ENCODE assay signal across 12 mouse cellular contexts in the genomic region with DNA sequence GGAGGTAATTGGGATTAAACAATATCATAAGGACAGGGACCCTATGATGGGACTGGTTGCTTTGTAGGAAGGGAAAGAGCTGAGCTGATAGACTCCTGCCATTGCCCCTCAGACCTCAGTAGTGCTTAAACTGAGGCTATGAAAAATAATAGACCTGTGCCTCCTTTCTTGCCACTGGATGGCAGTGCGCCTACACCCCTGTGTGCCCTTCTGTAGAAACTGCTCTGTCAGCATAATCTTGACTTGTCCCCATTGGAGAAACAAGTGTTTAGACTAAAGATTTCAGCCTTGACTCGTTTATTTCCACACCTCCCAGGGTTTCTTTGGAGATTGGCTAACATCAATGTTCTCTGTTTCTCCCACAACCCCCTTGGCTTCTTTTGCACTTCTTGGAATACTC.
DNase-seq lines count a peak whose midpoint lies in the region; ATAC-seq and TF ChIP-seq lines count a peak whose summit lies in the region.
"Had no signal": no experiment of that assay in that cellular context is flagged by ENCODE, and none has a peak within 500 bp of the region (broad histone marks: within the 10 kb centered on the region; RNA-seq: fewer than 3 reads in every experiment).

No protein-coding gene starts in this region.

- no peak for DNase-seq in cerebellum, postnatal 36 days
- peak; percentile 39 for DNase-seq in hindbrain, embryonic 14.5 days (ENCODE audit: low spot score)
- no peak for DNase-seq in lung, postnatal 0 days (ENCODE audit: low spot score)
- no peak for DNase-seq in lung, adult 2 months
- peak; percentile 11 for DNase-seq in embryonic facial prominence, embryonic 10.5 days (ENCODE audit: low spot score)
- DNase-seq: right cerebral cortex, postnatal 25 days had no signal

- H3K36me3 ChIP-seq in hindbrain, embryonic 14.5 days (replicated peaks; ENCODE audit: control insufficient read depth, insufficient read depth): no peaks in the 10 kb centered on the region
- no peaks in the 10 kb centered on the region for H3K36me3 ChIP-seq in hindbrain, embryonic 16.5 days (ENCODE audit: control insufficient read depth, insufficient read depth, low read length)
- no peaks in the 10 kb centered on the region for H3K36me3 ChIP-seq in lung, postnatal 0 days (ENCODE audit: insufficient read depth, low read length)
- H3K36me3 ChIP-seq in embryonic facial prominence, embryonic 10.5 days (replicated peaks): no peaks in the 10 kb centered on the region
- H3K36me3 ChIP-seq: neural tube, embryonic 13.5 days had no signal

- TF ChIP-seq EP300 in lung, postnatal 0 days (IDR thresholded peaks at IDR 0.05): no peak

- H3K4me1 ChIP-seq in hindbrain, embryonic 14.5 days (replicated peaks; ENCODE audit: control insufficient read depth, insufficient read depth, low read length): no peaks in the 10 kb centered on the region
- no peaks in the 10 kb centered on the region for H3K4me1 ChIP-seq in hindbrain, embryonic 16.5 days (ENCODE audit: control insufficient read depth, insufficient read depth, low read depth, low read length)
- H3K4me1 ChIP-seq in lung, postnatal 0 days (ENCODE audit: insufficient read depth, low read depth, low read length): no peaks in the 10 kb centered on the region
- H3K4me1 ChIP-seq in lung, adult 2 months (ENCODE audit: control insufficient read depth, insufficient read depth, low read length): no peaks in the 10 kb centered on the region
- no peaks in the 10 kb centered on the region for H3K4me1 ChIP-seq in embryonic facial prominence, embryonic 10.5 days
- H3K4me1 ChIP-seq: megakaryocyte, embryonic 14.5 days; neural tube, embryonic 13.5 days had no signal

- H3K9ac ChIP-seq in hindbrain, embryonic 14.5 days: no peak overlapping the region
- H3K9ac ChIP-seq in hindbrain, embryonic 16.5 days (ENCODE audit: low read depth, low read length): no peak overlapping the region
- no peak overlapping the region for H3K9ac ChIP-seq in lung, postnatal 0 days (replicated peaks; ENCODE audit: low read depth)
- H3K9ac ChIP-seq: neural tube, embryonic 13.5 days had no signal

- TF ChIP-seq POLR2A in lung, adult 2 months (IDR thresholded peaks at IDR 0.05; ENCODE audit: borderline replicate concordance, extremely low read depth, low read depth, low read length): no peak

- no peaks in the 10 kb centered on the region for H3K27me3 ChIP-seq in hindbrain, embryonic 14.5 days (ENCODE audit: control insufficient read depth, insufficient read depth, low read length)
- no peaks in the 10 kb centered on the region for H3K27me3 ChIP-seq in hindbrain, embryonic 16.5 days (replicated peaks; ENCODE audit: control insufficient read depth, insufficient read depth, low read length)
- H3K27me3 ChIP-seq in lung, postnatal 0 days (replicated peaks; ENCODE audit: insufficient read depth, low read length): no peaks in the 10 kb centered on the region
- H3K27me3 ChIP-seq in embryonic facial prominence, embryonic 10.5 days (replicated peaks; ENCODE audit: low read depth, poor library complexity, severe bottlenecking): no peaks in the 10 kb centered on the region
- H3K27me3 ChIP-seq: megakaryocyte, embryonic 14.5 days; neural tube, embryonic 13.5 days had no signal

- TF ChIP-seq CTCF in lung, postnatal 0 days (IDR thresholded peaks at IDR 0.05): peak; percentile 40
- TF ChIP-seq CTCF in lung, adult 2 months (IDR thresholded peaks at IDR 0.05; ENCODE audit: insufficient read depth, low read length): no peak

- H3K27ac ChIP-seq in hindbrain, embryonic 14.5 days: no peak overlapping the region
- no peak overlapping the region for H3K27ac ChIP-seq in hindbrain, embryonic 16.5 days (ENCODE audit: low read depth, low read length)
- no peak overlapping the region for H3K27ac ChIP-seq in lung, postnatal 0 days (ENCODE audit: low read length)
- no peak overlapping the region for H3K27ac ChIP-seq in embryonic facial prominence, embryonic 10.5 days (replicated peaks)
- H3K27ac ChIP-seq: neural tube, embryonic 13.5 days had no signal

- 52% methylated on average over 2 of the region's 2 CpGs for WGBS in hindbrain, embryonic 14.5 days
- 58% methylated on average over 2 of the region's 2 CpGs for WGBS in hindbrain, embryonic 16.5 days
- 27% methylated on average over 2 of the region's 2 CpGs for WGBS in lung, postnatal 0 days
- WGBS in lung, adult 2 months: 53% methylated on average over 2 of the region's 2 CpGs
- WGBS in embryonic facial prominence, embryonic 10.5 days: 63% methylated on average over 2 of the region's 2 CpGs

- H3K9me3 ChIP-seq in hindbrain, embryonic 14.5 days (ENCODE audit: control insufficient read depth, low read length): no peaks in the 10 kb centered on the region
- no peaks in the 10 kb centered on the region for H3K9me3 ChIP-seq in hindbrain, embryonic 16.5 days (ENCODE audit: control insufficient read depth, low read length)
- no peaks in the 10 kb centered on the region for H3K9me3 ChIP-seq in lung, postnatal 0 days (ENCODE audit: low read length)
- H3K9me3 ChIP-seq in embryonic facial prominence, embryonic 10.5 days: no peaks in the 10 kb centered on the region
- H3K9me3 ChIP-seq: megakaryocyte, embryonic 14.5 days; neural tube, embryonic 13.5 days had no signal

- H3K4me2 ChIP-seq in hindbrain, embryonic 14.5 days (replicated peaks): no peak overlapping the region
- H3K4me2 ChIP-seq in hindbrain, embryonic 16.5 days (ENCODE audit: low read length): no peak overlapping the region
- H3K4me2 ChIP-seq in lung, postnatal 0 days (replicated peaks; ENCODE audit: low read depth, low read length): no peak overlapping the region
- H3K4me2 ChIP-seq: neural tube, embryonic 13.5 days had no signal

- H3K4me3 ChIP-seq in hindbrain, embryonic 14.5 days (replicated peaks; ENCODE audit: low read length): no peak overlapping the region
- no peak overlapping the region for H3K4me3 ChIP-seq in hindbrain, embryonic 16.5 days (ENCODE audit: low read length)
- no peak overlapping the region for H3K4me3 ChIP-seq in lung, postnatal 0 days (ENCODE audit: low read depth, low read length)
- H3K4me3 ChIP-seq in lung, adult 2 months (replicated peaks; ENCODE audit: extremely low read depth, low read depth, low read length): no peak overlapping the region
- H3K4me3 ChIP-seq in embryonic facial prominence, embryonic 10.5 days: no peak overlapping the region
- H3K4me3 ChIP-seq: megakaryocyte, embryonic 14.5 days; neural tube, embryonic 13.5 days had no signal

- ATAC-seq in cerebellum, adult (ENCODE audit: insufficient number of reproducible peaks, low FRiP score, low TSS enrichment): 0 out of 2 replicates have a peak, but pooled peaks have one; percentile 31
- ATAC-seq in hindbrain, embryonic 14.5 days (ENCODE audit: low FRiP score): no peak
- ATAC-seq in hindbrain, embryonic 16.5 days: no peak
- no peak for ATAC-seq in lung, postnatal 0 days
- no peak for ATAC-seq in megakaryocyte-erythroid progenitor cell, adult 5-6 weeks (replicated peaks; ENCODE audit: low FRiP score, low TSS enrichment, poor library complexity, severe bottlenecking)
- ATAC-seq: forebrain, embryonic 16.5 days had no signal

Comparison
In these comparisons a context has a peak if more than half of its experiments do, and no peak if none do; other contexts are left out.
1. DNase-seq: peak in hindbrain, embryonic 14.5 days (single experiment) and embryonic facial prominence, embryonic 10.5 days (single experiment); none in cerebellum, postnatal 36 days (0 of 2), lung, postnatal 0 days (single experiment) and lung, adult 2 months (single experiment).